Mouse (Mus musculus) myocyte (in vitro differentiated cells): ENCODE measurements at regions not wholly inside any gene's neighbourhood (a gene's known extent, or its start where the extent isn't known, plus 50 kb on each side); places are given as distances from the start of the nearest gene placed in this dataset.

Source experiments
- CEBPB ChIP-seq: IDR thresholded peaks from 2 replicates; pipeline ENCODE4 v1.6.1; 2011; ENCODE audit warnings: mild to moderate bottlenecking, moderate library complexity; ENCODE audit not compliant: poor library complexity, insufficient read depth, severe bottlenecking
- E2F4 ChIP-seq: IDR thresholded peaks from one replicate; pipeline ENCODE4 v1.6.1; 2011; ENCODE audit warnings: mild to moderate bottlenecking, control low read depth, moderate library complexity; ENCODE audit not compliant: insufficient read depth
- MAX ChIP-seq: IDR thresholded peaks from one replicate; pipeline ENCODE4 v1.6.1; 2011; ENCODE audit warnings: low read depth, mild to moderate bottlenecking, control low read depth
- MYOD1 ChIP-seq, 3 experiments: IDR thresholded peaks; one replicate each; pipeline ENCODE4 v1.6.1; 2011; ENCODE audit warnings: control low read depth in 2 of 3, low read depth in 2 of 3, mild to moderate bottlenecking in 2 of 3, moderate library complexity in 1 of 3; ENCODE audit not compliant: insufficient read length in 2 of 3, control insufficient read depth in 1 of 3
- POLR2A ChIP-seq: IDR thresholded peaks from one replicate; pipeline ENCODE4 v1.6.1; 2011; ENCODE audit warnings: low read depth, mild to moderate bottlenecking, control low read depth, moderate library complexity; ENCODE audit not compliant: insufficient read length
- POLR2AphosphoS2 ChIP-seq: IDR thresholded peaks from one replicate; pipeline ENCODE4 v1.6.1; 2011; ENCODE audit warnings: low read depth, control low read depth; ENCODE audit not compliant: insufficient read length
- SRF ChIP-seq: IDR thresholded peaks from one replicate; pipeline ENCODE4 v1.6.1; 2011; ENCODE audit warnings: low read depth; ENCODE audit not compliant: control insufficient read depth, insufficient read length
- TCF12 ChIP-seq: IDR thresholded peaks from one replicate; pipeline ENCODE4 v1.6.1; 2011; ENCODE audit warnings: mild to moderate bottlenecking, control low read depth; ENCODE audit not compliant: poor library complexity, insufficient read depth, severe bottlenecking
- USF1 ChIP-seq: IDR thresholded peaks from one replicate; pipeline ENCODE4 v1.6.1; 2011; ENCODE audit warnings: low read depth, mild to moderate bottlenecking, control low read depth, moderate library complexity

GRCm38 (mm10) chr1:41157651-41158513 lies 352.5 kb downstream of the Tmem182 start:
- TF ChIP-seq POLR2AphosphoS2: no peak
- TF ChIP-seq CEBPB: no peak
- TF ChIP-seq POLR2A: no peak
- no peak for TF ChIP-seq USF1
- TF ChIP-seq E2F4: no peak
- TF ChIP-seq MAX: no peak
- TF ChIP-seq MYOD1 (IDR thresholded peaks at IDR 0.05; ENCODE audit: control insufficient read depth in 1 of 3, insufficient read length in 2 of 3, low read depth in 2 of 3): peak in 2 of 3 experiments; percentile 11 to 28
- no peak for TF ChIP-seq SRF
- no peak for TF ChIP-seq TCF12
